Mouse (Mus musculus) cerebral cortex, adult 2 months (tissue): ENCODE measurements around the gene Grap2.

Experiments
- WGBS: fragments of 180-500 bp; shearing (Covaris S2); methylation state at CpG from one replicate; pipeline ENCODE4 v1.1.7; 2018; 5-methylcytosine and 5-hydroxymethylcytosine counted together

The Grap2 gene

DNA sequence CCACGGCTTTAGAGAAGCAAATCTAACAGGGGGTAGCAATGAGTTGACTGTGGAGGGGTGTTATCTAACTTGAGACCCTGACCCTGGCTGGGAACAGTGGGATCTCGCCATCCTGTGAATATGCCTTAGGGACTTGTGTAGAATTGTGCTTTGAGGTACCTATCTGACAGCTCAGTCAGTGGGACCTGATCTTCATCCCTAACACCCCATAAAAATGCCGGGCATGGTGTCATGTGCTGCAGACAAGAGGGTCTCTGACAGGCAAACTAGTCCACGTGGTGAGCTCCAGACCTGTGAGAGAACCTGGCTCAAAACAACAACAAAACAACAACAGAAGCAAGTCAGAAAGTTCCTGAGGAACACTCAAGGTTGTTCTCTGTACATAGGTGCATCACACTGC lies 27.4 kb downstream of the Grap2 start:
- WGBS = 89% methylated on average over 4 of the region's 4 CpGs

DNA sequence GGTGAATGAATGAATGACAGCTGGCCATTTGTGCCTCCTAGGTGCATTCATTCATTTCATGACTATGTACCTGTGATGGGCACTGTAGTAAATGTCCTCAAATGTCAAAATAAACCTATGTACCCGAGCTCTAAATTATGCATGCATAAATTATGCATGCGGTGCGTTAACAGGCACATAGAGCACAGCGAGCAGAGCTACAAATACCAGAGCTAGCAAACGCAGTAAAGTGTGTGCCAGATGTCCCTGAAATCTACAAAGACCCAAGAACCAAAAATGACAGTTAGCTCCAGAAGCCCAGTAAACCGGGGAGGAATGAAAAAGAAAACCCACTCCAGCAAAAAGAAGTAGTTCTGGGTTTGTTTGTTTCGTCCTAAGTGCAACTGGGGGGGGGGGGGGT lies 29.1 kb downstream of the Grap2 start:
- WGBS = 40% methylated on average over 7 of the region's 7 CpGs

DNA sequence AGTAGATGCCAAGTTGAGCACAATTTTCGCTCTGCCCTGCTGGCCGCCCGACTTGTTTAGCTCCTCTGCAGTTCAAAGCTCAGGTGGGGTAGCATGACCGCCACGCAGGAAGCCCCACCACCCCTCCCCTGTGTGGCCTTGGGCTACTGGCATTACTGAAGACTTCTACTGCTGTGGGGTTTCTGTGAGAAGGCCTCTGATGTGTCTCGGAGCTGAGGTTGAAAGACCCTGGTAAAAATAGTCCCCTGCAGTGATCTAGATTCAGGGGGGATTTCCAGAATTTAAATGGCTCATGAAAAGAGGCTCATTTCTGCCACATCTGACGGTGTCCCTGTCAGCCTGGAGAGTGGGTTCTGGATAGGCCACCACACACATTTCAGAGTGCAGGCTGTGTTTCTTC lies 30.1 kb downstream of the Grap2 start:
- WGBS = 68% methylated on average over 7 of the region's 7 CpGs

DNA sequence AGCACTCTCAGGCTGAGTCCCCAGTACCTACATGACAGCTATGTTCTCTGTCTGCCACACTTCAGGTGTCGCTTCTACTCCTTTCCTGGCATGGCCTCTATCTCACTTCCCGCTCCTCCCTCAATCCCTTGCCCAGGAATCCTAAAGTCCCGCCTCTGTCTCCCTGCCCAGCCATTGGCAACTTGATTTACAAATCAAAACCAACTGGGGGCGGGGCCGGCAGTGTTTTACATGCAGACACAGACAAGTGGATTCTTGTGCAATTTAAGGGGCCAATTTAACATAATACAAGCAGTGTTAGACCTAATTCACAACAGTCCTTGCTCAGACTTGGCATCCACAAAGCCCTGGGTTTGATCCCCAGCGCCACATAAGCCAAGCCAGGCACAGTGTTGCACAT lies 31.6 kb downstream of the Grap2 start:
- 90% methylated on average over 6 of the region's 6 CpGs for whole genome bisulfite sequencing

DNA sequence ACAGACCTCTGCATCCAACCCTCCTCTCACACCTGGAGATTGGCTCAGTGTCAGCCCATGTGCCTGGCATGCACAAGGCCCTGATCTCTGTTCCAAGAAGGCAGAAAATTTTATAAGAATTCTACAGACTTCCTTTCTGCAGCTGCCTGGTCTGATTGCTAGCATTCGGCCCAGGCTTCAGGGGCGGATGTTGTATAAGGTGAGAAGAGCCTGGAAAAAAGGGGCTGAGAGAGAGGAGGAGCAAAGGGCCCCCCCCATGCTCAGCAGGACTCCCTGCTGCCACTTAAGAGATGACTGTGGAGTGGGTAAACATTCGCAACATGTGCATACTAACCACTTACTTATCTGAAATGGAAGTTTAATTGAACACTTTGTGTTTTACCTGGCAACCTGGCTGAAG lies 35.6 kb downstream of the Grap2 start:
- 86% methylated on average over 3 of the region's 3 CpGs for WGBS

DNA sequence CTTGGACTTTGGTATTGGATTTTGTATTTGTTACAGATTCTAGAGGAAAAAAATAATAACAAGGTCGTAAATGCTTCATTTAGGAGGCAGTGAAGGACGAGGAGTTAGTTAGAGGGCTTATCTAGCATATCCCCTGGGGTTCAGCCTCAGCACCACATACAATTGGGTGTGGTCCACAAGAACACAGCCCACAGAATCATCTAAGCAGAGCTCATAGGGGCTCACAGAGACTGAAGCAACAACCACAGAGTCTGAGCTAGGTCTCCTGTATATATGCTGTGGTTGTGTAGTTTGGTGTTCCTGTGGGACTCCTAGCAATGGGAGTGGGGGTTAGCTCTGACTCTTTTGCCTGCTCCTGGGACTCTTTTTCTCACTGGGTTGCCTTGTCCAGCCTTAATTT lies 37.9 kb downstream of the Grap2 start:
- 77% methylated on average over 2 of the region's 2 CpGs for WGBS

DNA sequence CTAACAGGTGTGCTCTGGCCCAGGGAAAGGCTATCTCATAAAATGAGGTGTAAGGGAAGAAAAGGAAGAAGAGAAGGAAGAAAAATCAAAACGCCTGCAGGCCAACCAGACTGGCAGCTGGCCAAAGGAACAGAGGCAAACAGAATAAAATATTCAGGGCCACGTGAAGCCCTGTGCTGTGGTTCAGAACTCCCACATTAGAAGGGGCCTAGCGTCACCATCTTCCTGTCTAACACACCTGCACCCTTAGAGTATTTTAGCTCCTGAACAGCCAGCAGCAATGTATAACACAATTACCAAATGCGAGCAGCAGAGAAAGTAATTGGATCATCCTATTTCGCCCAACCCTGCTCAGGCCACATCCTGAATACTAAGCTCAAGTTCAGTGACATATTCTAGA lies 39.1 kb downstream of the Grap2 start:
- WGBS = 63% methylated on average over 5 of the region's 5 CpGs

DNA sequence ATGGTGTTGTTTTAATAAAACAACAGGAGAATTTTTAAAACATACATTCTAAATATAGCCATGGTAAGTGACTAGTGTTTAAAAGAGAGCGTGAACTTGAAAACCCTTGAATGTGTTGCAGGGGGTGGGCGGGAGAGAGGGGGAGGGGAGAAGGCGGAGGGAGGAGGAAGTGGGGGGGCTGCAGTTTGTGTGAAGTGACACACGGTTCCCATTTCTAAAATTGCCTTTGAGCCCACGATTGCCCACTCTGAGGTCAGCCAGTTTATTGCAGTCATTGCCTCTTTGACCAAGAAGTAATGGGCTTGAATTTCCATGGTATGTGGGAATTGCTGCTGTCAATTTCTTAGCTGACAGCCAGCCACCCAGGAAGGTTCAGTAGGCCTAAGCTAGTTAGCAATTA lies 41.5 kb downstream of the Grap2 start:
- WGBS = 67% methylated on average over 5 of the region's 5 CpGs

DNA sequence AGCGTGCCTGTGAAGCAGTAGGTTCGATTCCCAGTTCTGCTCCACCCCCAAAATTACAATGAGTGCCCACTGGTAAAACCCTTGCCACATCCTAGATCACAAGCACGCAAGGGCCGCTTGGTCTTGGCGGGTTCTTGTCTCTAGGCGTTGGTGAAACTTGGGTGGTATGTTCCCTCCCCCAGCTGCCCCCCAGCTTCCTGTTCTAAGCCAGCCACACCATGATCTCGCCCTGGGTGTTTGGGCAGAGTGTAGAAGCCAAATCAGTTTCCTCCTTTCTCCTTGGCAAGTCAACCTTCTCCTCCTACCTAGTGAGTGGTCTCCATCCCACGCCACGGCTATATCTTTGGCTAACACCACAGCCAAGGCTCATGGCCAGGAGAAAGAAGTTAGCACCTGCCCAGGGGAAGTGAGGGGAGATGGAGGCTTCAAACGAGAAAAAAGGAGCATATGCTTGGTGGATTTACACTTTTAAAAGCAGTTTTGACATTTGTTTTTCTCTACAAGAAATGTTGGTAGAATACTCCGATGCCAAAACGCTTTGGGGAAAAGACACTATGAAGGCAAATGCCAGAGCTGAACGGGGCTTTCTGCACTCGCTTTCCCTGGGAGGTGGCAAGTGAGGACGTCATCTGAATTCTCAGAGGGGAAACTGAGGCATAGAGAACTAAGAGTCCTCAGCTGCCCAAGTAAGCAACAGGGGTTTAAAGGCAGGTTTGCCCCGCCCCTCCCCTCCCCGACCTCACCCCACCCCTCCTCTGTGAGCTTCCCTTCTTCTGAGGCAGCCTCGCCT lies 42.3 kb downstream of the Grap2 start:
- WGBS = 43% methylated on average over 18 of the region's 18 CpGs

DNA sequence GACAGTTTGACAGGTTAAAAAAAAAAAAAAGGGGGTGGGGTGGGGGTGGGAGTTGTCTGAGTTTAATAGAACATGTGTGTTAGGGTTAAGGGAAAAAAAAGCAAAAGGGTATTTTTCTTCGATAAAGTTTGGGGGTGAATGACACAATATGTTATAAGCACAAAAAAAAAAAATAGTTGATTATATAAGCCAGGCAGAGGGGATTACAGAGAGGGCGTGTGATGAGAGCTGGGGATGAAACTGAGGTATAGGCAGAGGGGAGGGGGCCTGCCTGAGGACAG lies 42.8 kb downstream of the Grap2 start:
- WGBS = 23% methylated on average over 2 of the region's 2 CpGs

DNA sequence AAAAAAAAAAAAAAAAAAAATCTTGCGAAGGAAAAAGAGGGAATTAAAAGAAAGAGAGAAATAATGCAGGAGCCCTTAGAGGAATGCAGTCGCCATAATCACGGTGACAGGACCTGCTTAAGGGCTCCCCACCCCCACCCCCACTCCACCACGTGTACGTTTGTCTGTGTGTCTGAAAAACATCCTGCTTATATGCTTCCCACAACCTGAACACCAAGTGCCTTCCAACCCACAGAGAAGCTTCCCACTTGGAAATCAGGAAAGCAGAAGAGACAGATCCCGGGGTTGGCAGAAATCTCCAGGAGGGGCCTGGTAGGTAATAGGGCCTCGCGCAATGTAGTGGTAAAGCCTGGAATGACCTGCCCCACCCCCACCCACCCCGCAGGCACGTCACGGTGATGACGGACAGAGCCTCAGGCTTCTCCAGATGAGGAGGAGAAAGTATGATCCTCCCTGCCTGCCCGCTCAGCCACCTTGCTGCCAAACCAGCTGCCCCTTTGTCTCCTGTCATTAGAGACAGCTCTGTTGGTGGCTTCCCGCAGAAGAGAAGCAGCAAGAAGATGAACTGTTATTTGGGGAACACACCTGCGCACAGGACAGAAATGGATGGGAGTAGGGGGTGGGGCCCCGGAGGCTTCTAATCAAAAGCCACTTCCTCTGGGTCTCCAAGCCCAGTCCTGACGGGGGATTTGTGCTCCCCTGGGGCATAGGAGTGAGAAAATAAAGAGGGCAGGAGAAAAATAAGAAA lies 43.4 kb downstream of the Grap2 start:
- 10% methylated on average over 17 of the region's 17 CpGs for WGBS

DNA sequence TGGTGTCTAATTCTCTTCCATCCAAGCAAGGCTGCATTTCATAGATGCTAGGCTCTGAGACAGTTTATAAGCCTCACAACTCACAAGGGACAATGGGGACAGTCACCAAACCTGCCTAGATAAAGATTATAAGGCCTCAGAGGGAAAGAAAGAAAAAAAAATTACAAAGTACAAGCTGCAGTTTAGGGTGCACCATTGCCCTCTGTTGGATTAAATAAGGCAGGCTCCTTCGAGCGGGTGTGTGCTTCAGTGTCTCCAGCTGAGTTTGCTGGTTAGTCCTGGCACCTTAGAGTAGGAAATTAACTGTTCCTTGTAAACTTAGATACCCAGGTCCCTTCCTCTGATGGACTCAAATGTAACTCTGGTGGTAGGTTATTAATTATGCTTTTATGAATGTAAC lies 45.4 kb downstream of the Grap2 start:
- 24% methylated on average over 2 of the region's 2 CpGs for WGBS

DNA sequence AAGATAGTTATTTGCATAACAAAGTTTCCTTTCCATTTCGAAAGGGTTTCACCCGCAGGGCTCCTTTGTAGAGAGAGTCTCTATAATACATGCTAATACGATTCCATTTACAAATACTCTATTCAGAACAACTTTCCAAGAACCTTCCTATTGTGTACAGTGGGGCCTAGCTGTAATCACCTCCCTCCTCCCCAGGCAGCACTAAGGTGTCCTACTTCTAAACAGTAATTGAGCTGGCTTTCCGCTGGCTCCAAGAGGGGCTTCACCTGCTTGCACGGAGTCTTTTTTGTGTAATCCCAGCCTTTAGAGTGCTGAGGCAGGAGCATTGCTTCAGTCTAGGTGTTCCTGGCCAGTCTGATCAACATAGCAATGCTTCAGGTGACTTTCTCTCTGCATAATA lies 46.8 kb downstream of the Grap2 start:
- 76% methylated on average over 5 of the region's 5 CpGs for WGBS

DNA sequence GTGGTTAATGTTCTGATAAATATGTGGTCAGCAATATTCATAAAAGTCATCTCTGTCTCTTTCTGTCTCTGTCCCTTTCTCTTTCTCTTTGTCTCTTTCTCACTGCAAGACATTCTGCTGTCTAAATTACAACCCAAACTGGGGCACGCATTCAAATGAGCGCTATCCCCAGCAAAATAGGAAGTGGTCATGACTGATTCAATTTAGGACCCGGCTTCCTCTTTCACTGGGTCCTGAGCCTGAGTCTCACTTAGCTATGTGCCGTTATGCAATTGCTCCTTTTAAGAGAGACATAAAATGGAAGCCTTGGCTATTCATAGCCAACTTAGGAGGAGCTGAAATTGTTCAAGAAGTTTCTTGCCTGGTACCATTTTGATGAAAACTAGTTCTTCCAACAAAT lies 47.4 kb downstream of the Grap2 start:
- 65% methylated on average over 4 of the region's 4 CpGs for WGBS

DNA sequence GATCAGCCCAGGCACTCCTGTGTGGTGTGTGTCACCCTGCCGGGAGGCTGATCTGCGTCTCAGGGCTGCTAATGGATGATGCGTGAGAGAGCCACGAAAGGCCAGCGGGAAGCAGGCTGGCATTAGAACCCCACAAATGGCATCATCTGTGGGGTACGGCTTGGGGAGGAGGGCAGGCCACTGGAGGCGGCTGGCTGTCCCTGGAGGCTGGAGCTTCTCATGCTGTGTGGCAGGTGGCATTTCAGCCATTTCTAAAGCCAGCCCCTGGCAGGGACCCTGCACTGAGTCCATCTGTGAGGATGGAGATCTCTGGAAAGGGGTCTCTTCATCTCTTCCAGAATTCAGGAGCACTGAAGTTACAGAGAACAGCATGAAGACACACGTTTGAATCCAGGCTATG lies 48.0 kb downstream of the Grap2 start:
- 86% methylated on average over 8 of the region's 8 CpGs for WGBS

DNA sequence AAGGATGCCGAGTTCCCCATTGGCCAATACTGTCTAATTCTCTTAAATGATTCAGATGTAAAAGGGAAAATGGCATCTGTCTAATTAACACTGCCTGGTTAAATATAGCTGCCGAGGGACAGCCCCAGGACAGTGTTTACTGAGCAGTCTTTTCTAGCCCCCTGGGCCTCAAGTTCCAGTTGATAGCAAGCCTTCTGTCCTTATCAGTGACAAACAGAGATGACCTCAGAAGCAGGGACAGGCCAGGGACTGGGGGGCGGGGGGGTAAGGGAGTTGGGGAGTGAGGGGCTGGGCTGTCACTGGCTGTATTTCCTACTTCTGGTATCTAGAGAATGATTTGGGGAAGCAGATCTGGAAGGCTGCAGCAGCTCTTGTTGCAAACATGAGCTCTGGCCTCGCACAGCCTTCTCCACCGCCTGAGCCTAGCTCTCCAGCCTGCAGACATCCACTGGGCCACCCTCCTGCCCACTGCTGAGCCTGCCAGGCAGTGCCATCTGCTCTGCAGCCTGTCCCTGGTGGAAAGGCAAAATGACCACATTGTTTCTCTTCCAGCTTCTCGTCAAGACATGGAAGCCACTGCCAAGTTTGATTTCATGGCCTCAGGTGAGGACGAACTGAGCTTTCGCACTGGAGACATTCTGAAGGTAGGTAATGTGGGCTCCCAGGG lies 50.9 kb downstream of the Grap2 start:
- 67% methylated on average over 8 of the region's 8 CpGs for WGBS

DNA sequence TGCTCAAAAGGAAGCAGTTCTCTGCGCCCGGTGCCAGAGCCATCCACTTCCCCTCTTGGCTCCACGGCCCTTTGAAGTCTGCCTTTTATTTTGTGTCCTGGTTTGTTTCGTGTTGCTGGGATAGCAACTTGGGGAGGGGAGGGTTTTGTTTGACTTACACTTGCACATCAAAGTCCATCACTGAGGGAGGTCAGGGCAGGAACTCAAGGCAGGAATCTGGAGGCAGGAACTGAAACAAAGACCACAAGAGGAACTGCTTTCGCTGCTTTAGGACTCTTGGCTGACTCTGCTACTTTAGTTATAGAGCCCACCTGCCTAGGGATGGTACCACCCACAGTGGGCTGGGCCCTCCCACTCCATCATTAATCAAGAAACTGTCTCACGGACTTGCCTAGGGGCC lies 54.1 kb downstream of the Grap2 start:
- WGBS = 74% methylated on average over 6 of the region's 6 CpGs

DNA sequence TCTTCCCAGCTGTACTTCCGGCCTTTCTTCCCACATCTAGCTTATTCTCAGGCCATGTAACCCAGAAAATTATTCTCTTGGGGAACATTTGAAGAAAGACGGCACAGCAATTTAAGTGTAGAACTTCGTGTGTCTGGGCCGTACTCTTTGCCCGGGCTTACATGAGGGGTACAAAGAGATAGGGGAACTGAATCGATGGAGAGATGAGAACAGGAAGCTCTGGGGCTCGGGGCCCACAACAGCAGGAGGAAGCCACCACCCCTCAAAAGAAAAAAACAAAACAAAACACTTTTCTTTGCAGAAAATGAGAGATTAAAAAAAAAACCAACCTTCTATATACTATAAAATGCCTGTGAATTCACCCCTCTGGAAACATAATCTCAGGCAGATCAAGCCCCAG lies 57.8 kb downstream of the Grap2 start:
- 61% methylated on average over 7 of the region's 7 CpGs for WGBS

DNA sequence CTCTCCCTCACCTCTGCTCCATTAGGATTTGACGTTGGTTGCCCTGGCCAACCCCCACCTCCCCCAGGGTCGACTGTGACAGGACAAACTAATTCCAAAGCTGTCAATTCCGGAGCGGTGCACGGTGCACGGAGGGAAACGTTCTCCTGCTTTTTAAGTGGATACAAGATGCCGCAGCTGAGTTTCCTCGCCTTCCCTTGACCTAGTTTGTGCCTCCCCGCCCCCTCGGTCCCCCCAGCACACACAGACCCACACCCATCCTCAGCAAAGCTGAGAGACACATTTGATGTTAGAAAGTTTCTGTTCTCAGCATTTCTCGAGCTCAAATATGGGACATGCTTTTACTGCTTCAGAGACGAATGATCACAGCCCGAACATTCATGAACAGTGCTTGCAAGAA lies 58.3 kb downstream of the Grap2 start:
- WGBS = 42% methylated on average over 14 of the region's 14 CpGs

DNA sequence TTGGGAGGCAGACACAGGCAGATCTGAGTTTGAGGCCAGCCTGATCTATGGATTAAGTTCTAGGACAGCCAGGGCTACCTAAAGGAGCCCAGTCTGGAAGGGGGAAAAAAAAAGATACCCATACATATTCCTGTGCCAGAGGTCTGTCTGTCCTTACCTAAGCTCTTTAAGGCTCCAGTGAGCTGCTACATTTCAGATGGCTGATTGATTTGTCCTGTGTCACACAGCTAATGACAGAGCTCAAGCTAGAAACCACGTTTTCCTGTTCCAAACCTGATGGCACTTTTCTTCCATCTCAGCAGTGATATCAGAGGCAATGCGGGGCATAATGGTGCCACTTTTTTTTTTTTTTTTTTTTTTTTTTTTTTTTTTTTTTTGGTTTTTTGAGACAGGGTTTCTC lies 58.9 kb downstream of the Grap2 start:
- 82% methylated on average over 2 of the region's 2 CpGs for WGBS

DNA sequence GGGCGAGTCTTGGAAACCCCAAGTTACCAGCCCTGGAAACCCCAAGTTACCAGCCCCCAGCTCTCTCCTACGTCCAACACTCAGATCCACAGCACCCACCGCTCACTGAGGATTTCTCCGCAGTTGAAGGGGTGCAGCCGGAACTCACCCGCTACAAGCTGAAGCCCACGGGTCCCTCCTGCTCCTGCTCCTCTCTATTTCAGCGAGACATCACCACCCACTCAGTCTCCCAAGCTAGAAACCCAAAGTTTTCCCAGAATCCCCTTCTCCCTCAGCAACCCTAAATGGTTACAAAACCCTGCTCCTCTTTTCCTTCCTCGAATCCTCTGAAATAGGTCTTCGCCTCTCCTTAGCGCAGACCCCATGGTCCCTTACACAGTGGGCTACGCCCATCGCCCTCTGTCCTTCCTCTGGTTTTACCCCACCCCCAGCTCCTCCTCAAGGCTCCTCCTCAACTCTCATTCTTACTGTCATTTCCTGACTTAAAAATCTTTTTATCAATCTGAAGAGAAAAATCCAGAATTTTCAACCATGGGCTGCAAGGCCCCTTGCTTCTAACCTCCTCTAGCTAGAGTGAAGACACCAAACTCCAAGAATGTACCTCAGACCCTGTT lies 60.0 kb downstream of the Grap2 start:
- 48% methylated on average over 13 of the region's 13 CpGs for WGBS

DNA sequence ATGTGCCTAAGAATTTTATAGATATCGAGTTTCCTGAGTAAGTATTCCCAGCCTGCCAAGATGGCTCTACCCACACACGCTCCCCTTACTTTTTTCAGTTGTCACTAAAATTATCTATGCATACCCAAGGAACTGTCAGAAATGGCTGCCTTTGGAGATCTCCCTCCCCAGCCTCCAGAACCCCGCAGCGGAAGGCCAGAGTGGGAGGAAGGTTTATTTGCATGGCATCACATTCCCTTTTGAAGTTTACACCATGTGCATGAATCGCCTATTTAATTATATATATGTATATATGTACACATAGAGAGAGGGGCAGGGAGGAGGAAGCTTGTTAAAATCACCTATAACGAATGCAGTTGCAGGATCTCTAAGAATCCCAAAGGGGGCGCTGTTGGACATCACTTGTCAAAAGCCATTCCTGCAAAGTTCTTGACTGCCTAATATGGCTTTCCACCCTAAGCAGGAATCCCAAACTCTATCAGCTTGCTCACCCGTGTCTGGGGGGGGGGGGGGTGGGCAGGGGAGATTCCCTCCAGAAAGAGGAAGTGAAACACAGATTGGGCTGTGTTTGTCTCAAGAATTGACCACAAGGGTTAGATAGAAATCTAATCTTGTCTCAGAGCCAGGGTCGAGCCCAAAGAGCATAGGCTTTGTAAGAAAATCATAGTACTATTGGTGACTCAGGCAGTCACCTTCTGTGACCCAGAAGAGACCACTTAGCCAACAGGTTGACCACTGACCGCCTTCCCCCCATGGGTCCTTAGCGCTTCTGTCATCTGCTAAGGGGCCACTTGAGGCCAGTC lies 62.2 kb downstream of the Grap2 start:
- 44% methylated on average over 11 of the region's 11 CpGs for WGBS
